Mouse (Mus musculus) kidney, adult 11 months (tissue): Measurements from ENCODE around the gene Vav3.
A peak's percentile ranks its signal among the peaks of the same experiment; 100 is the strongest.

Source experiments
- DNase-seq: peaks from one replicate; pipeline ENCODE4 v3.0.0; 2022

Gene Vav3

DNA sequence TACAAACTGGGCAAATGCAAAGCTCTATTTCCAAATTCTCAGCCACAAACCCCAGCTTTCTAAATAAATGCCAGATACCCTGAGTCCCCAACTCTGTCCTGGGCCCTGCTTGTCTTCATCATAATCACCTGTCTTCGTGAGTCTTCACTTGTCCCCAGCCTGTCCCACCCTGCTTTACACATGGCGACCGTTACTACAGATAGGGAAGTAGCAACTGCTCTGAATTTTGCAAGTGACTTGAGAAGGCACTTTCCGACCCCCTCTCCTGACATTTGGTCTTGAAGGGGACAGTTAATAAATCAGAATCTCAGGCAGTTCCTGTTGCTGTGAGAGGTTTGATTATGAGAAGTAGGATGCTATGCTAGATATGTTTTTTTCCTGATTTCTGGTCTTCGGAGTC is 13.4 kb downstream of the Vav3 start:
- no peak for DNase-seq

GRCm38 (mm10) chr3:109355158-109355557 is 14.7 kb downstream of the Vav3 start:
- DNase-seq: no peak

DNA sequence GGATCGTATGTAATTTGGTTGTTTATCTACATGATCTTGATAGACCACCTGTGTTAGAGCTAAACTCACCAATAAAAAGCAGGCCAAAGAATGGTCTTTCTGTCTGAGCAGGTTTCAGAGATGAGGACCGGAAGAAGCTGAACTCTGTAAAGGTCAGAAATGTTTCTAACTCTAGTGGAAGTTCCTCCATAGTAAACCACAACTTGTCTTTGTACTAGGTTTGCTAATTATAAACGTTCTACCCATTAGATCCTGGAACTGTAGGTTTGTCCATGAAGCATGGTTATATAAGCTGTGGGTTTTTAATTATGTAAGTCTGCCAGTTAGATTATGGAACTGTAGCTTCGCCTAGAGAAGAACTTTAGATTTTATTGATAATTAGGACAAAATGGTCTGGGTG is 20.3 kb downstream of the Vav3 start:
- no peak for DNase-seq

- no peak for DNase-seq
Measured at GRCm38 (mm10) chr3:109361882-109362281, 21.4 kb downstream of the Vav3 start.

- no peak for DNase-seq
Measured at GRCm38 (mm10) chr3:109362310-109362709, 21.9 kb downstream of the Vav3 start.

- DNase-seq: no peak
Measured at GRCm38 (mm10) chr3:109363522-109363921, 23.1 kb downstream of the Vav3 start.

DNA sequence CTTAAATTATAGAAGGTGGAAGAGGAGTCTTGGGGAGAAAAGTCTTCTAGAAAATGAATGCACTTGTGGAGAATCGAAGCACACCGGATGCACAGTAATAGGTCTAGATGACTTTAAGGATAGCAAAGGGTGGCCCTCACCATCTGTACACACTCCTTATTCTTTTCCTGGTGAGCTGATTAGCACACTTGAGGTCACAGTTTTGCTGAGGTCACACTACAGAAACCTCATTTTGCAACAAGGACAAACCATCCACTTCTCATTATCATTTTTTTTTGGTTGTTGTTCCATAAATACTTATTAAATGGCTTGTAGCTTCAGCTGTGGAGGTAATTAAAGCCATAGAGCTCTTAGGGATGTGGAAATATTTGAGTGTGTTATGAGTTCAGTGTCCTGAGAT is 25.4 kb downstream of the Vav3 start:
- no peak for DNase-seq

DNA sequence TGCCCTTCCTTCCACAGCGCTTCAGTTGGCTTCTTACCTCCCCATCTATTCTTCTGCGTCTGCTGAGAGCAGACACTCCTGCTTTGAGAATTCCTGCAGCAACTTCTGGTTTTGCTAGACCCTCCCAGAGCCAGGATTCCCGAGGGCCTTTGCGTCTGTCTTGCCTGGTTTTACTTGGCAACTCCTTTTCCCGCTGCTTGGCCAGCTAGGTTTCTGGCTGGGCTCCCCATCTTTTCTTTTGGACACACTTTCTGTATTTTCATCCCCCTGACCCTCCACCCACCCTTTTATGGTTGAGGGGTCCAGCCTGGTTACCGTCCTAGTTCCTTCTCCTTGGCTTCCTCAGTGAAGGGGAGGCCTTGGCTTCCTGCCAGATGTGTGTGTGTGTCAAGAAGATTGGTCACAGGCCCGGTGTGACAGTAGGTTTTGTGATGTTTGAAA is 26.0 kb downstream of the Vav3 start:
- no peak for DNase-seq

GRCm38 (mm10) chr3:109368383-109369289 is 28.2 kb downstream of the Vav3 start:
- DNase-seq: peak; percentile 29

- no peak for DNase-seq
Measured at GRCm38 (mm10) chr3:109371576-109371975, 31.1 kb downstream of the Vav3 start.

GRCm38 (mm10) chr3:109372678-109373077 is 32.2 kb downstream of the Vav3 start:
- no peak for DNase-seq

DNA sequence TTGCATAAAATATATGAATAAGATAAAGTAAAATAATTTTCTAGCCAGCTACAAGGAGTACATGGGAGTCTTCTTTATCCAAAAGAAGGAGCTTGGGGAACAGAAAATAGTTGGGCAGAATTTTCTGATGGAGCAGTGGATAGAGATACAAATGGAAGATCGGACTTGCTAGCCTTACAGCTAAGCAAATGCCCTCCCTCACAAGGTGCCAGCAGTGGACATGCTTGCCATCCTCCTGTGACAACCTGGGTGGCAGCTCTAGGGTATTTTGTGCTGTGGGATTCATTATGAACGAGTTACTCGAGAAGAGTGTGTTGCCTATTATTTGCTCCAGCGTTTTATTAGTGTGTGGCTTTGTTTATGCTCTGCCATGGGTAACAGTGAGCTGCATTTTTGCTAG is 37.8 kb downstream of the Vav3 start:
- no peak for DNase-seq

DNA sequence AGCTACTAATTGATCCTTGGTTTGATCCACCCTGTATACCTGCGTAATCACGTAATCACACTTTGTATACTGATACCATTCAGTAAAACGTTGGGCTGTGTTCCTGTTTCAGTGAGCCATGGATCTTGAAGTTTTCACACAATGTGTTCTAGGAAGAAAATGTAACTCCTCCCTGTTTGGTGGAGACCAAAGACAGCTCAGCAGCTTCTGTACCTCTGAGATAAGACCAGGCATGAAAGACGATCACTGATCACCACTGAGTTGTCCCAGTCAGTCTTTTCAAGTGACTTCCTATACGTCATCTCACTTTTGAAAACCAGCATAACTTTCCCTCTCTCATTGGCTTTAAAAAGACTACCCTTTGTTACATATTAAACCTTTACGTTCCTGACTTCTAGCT is 38.2 kb downstream of the Vav3 start:
- no peak for DNase-seq

DNA sequence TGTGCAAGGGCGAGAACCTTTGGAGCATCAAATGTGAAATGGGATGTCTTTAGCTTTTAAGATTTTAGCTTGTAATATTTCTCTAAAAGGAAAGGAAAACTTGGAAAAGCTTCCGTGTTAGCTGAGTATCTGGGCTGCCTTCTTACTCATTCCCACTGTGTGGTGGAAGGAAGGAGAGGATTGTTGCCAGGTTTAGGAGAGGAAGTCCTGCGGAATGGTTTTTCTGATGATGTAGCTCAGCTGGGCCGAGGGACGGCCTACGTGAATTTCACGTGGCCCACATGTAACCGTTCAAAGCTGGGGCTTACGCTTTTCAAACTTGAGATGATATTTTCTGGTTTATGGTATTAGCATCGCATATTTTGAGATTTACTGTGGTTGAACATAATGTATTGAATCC is 48.3 kb downstream of the Vav3 start:
- DNase-seq: no peak

DNA sequence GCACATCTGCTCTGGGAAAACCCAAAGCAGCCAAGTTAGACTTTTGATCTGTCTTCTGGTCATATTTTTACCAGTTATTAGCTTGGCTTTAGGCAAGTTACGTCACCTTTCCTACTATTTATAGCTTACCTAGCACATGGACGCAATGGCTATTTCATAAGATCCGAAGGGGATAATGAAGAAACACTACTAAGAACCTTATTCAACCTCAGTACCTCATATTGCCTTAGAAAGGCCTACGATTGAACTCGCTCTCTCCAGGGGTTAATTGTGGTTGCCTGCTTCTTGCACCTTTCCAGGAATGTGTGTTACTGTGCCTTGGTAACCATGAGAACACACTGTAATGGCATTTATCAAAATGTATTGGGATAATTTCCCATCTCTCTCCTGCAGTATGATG is 61.1 kb downstream of the Vav3 start:
- DNase-seq: no peak

DNA sequence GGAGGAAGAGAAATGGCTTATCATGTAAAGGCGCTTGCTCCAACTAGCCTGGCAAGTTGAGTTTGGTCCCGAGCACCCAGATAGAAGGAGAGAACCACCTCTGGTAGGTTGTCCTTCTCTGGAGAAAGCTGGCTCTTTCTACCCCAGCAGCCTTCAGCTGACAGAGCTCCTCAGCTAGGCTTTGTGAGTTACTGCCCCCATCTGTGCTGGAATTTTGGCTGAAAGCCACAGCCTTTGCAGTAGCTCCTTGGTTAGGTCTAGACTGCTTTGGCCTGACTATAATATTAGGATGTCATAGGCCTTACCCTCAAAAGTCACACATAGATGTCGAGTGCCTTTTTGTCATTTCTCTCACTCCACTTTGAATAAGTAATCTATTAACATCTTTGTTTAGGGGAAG is 70.8 kb downstream of the Vav3 start:
- DNase-seq: no peak

GRCm38 (mm10) chr3:109420403-109420802 is 80.0 kb downstream of the Vav3 start:
- DNase-seq: no peak

GRCm38 (mm10) chr3:109421019-109421418 is 80.6 kb downstream of the Vav3 start:
- no peak for DNase-seq

- no peak for DNase-seq
Measured at GRCm38 (mm10) chr3:109423440-109424079, 83.1 kb downstream of the Vav3 start.

DNA sequence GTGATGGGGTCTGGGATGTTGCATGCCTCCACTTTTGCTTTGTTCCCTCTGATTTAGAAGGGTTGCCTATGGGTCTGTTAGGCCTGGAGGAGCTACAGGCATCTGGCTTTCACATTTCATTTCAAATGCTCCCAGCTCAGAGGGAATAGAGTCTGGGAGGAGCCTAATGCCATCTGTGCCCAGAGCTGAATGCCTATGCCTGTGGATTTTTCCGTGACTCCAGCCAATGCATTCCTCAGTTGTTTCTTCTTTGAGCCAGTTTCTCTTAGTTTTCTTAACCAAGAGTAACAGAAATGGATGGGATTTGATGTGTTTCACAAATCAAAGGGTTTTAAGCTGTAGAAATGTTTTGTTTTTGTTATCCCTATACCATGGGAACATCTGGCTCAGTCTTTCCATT is 90.8 kb downstream of the Vav3 start:
- DNase-seq: no peak

DNA sequence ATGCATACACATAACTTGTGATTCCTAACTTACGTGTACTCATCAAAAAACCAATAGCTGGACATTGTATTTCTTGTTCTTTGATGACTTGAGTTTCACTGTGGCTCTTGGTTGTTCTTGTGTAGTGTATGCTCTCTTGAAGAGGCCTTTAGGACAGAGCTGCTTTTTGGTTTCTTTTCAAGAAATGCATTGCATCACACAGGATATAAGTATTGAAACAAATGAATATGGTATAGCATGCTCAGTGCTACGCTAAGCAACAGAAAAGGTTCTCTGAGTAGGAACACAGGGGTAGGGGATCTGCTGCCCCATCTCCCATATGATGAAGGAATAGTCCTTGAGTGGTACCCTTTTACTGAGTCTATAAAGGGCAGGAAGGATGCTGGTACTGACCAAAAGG is 98.1 kb downstream of the Vav3 start:
- DNase-seq: no peak

DNA sequence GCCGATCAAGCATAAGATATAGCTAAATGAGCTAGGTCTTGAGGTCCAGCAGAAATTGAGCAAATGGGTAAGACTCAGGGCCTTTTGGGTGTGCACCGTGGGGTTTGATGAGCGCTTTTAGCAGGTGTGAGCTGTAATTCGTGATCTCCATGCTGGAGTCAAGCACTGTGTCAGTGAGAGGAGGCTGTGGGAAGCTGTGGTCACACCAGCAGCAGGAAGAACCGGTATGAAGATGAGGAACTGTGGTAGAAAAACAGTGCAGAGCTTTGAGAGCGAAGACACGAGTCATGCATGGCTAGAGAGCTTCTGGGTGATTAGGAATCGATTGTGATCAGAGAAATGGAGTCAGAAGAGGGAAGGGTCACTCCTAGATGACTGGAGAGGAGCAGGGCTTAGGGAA is 98.8 kb downstream of the Vav3 start:
- DNase-seq: no peak

DNA sequence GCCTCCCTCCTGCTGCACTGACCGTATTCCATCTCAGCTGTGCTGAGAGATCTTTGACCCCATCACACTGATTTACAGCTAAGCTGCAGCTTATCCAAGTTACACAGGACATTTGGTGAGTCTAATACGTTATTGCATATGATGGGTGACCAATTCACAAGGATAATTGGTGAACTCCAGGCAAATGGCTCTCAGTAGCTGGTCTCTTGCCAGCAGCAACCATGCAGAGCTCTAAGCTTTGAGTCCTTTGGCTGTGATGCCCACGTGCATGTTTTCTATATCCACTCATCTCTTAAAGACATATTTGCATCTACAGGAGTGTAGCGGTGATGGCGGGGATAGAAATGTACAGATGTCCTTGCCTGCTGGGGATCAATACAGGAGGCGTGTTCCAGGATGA is 99.5 kb downstream of the Vav3 start:
- DNase-seq: no peak

- DNase-seq: no peak
Measured at GRCm38 (mm10) chr3:109444077-109444476, 103.6 kb downstream of the Vav3 start.

DNA sequence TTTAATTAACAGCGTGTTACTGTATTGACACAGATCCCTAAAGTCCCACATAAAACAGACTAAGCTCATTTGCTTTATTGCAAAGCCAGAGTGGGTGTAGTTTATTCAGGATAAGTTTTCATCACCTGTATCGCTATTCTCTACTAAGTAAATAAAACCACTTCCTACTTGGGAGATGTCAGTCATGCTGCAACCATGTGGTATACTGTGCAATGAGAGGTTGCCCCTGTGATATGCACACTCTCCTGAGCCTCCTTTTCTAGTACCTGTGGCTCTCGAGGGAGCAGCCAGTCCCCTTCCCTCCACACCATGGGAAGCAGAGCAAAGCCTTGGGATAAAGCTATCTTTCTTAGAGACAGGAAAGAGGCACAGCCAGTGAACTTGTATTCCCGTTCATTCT is 106.5 kb downstream of the Vav3 start:
- DNase-seq: no peak
